Mouse (Mus musculus) heart, adult 2 months (tissue): ENCODE data around the gene Rgl1. TPM values are rescaled to one million over a fixed set of nuclear protein-coding genes. Genes with fewer than 3 reads are reported as not detected.

Source experiments
- DNase-seq, 2 experiments: peaks; one replicate each; pipeline ENCODE4 v3.0.0; 2021
- H3K27ac ChIP-seq: fragments of 200-600 bp; 2 replicates; pipeline ENCODE4 v1.8.1; 2022
- H3K27me3 ChIP-seq: fragments of 200-500 bp; 2 replicates; pipeline ENCODE4 v1.6.1; 2012; ENCODE audit warnings: mild to moderate bottlenecking, low read length, inconsistent platforms, mixed read lengths; ENCODE audit not compliant: control insufficient read depth, insufficient read depth
- H3K36me3 ChIP-seq: fragments of 200-500 bp; 2 replicates; pipeline ENCODE4 v1.6.1; 2012; ENCODE audit warnings: low read length, inconsistent platforms; ENCODE audit not compliant: control insufficient read depth, insufficient read depth
- H3K4me1 ChIP-seq: fragments of 200-500 bp; 2 replicates; pipeline ENCODE4 v1.6.1; 2011; ENCODE audit warnings: low read length; ENCODE audit not compliant: control insufficient read depth, insufficient read depth
- H3K4me3 ChIP-seq: fragments of 200-600 bp; 2 replicates; pipeline ENCODE4 v1.8.1; 2022
- H3K79me2 ChIP-seq: fragments of 200-500 bp; replicated peaks from 2 replicates; pipeline ENCODE4 v1.6.1; 2012; ENCODE audit warnings: mild to moderate bottlenecking, inconsistent platforms, low read length, moderate library complexity, mixed read lengths; ENCODE audit not compliant: control insufficient read depth, insufficient read depth
- H3K9ac ChIP-seq: fragments of 200-500 bp; 2 replicates; pipeline ENCODE4 v1.6.1; 2012; ENCODE audit warnings: low read depth, mild to moderate bottlenecking, control low read depth, inconsistent platforms, low read length, mixed read lengths
- CTCF ChIP-seq: fragments of 200-600 bp; IDR thresholded peaks from 2 replicates; pipeline ENCODE4 v1.8.1; 2022; ENCODE audit warnings: antibody characterized with exemption, mild to moderate bottlenecking, moderate library complexity
- EP300 ChIP-seq: fragments of 200-500 bp; IDR thresholded peaks from 2 replicates; pipeline ENCODE4 v1.6.1; 2011; ENCODE audit warnings: low read depth, low read length, control low read depth; ENCODE audit not compliant: insufficient read depth
- POLR2A ChIP-seq: fragments of 200-500 bp; IDR thresholded peaks from 2 replicates; pipeline ENCODE4 v1.6.1; 2011; ENCODE audit warnings: mild to moderate bottlenecking, low read depth, low read length, control low read depth; ENCODE audit not compliant: insufficient read depth
- WGBS: fragments of 180-500 bp; shearing (Covaris S2); methylation state at CpG from one replicate; pipeline ENCODE4 v1.1.7; 2018; 5-methylcytosine and 5-hydroxymethylcytosine counted together
- intact Hi-C: fragments of 180-260 bp; cut with DNase I; formaldehyde crosslinking; loops from one replicate; pipeline ENCODE4 v1.15.1; 2025
- polyA plus RNA-seq: library from polyadenylated mRNA; depleted of rRNA; stranded (reverse); fragments of >200 nt; gene quantifications from 2 replicates; pipeline ENCODE4 v1.2.3, GENCODE M21; 2012
- total RNA-seq, 2 experiments: library from RNA; stranded (reverse); gene quantifications; 2 replicates each; pipeline ENCODE4 v1.2.3; 2021

Gene Rgl1
- total and polyA plus RNA-seq, 3 experiments: 14.9 to 33.2 (median 28.4) TPM

DNA sequence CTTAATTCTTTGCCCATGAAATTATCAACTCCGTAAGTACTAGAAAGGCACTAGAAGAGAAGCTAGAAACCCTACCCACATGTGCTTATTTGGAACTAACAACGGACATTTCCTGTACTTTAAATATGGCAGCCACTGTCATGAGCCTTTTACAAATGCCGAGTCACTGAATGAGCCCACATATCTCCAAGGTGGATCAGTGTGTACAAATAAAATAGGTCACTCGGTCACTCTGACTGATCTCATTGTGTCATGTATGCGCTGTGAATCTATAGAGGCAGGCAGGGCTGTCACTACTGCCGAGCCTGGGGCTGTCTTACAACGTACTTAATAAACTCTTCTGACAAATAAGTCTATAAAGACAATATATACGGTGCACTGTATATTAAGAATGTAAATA is 181.2 kb downstream of the Rgl1 start:
- Histone ChIP-seq H3K27me3 (no peaks in the 10 kb centered on the region), H3K36me3 (peaks cover 46% of the 10 kb centered on the region), H3K4me3 (no peak overlapping the region), H3K27ac (peak overlapping the region; percentile 72), H3K4me1 (peaks cover 29% of the 10 kb centered on the region), H3K79me2 (peaks cover 3% of the 10 kb centered on the region; the same call in 1 of the 2 replicates), H3K9ac (no peak overlapping the region)
- TF ChIP-seq EP300 (no peak), CTCF (no peak), POLR2A (no peak)
- intact Hi-C loops: no loop called here
- WGBS: 61% methylated on average over 8 of the region's 8 CpGs
- DNase-seq: no peak

GRCm38 (mm10) chr1:152581127-152581905 is 184.8 kb downstream of the Rgl1 start:
- Histone ChIP-seq H3K36me3 (peaks cover 36% of the 10 kb centered on the region), H3K27me3 (no peaks in the 10 kb centered on the region), H3K27ac (peak overlapping the region; percentile 59), H3K4me3 (no peak overlapping the region), H3K9ac (no peak overlapping the region), H3K4me1 (peaks cover 39% of the 10 kb centered on the region), H3K79me2 (peaks cover 4% of the 10 kb centered on the region)
- 53% methylated on average over 13 of the region's 13 CpGs for WGBS
- no peak for DNase-seq
- intact Hi-C loops: no loop called here
- TF ChIP-seq EP300 (no peak), POLR2A (no peak), CTCF (no peak)

GRCm38 (mm10) chr1:152578944-152579343 is 187.2 kb downstream of the Rgl1 start:
- peak; percentile 43 to 60 for DNase-seq
- Histone ChIP-seq H3K27me3 (no peaks in the 10 kb centered on the region), H3K36me3 (peaks cover 22% of the 10 kb centered on the region), H3K9ac (no peak overlapping the region), H3K79me2 (peaks cover 6% of the 10 kb centered on the region), H3K4me3 (no peak overlapping the region), H3K27ac (peak overlapping the region; percentile 62), H3K4me1 (peaks cover 38% of the 10 kb centered on the region)
- TF ChIP-seq EP300 (0 out of 2 replicates have a peak, but pooled peaks have one; percentile 16), POLR2A (no peak)
- intact Hi-C loops: loop anchor here (2.0 to 5.0 kb wide), 2 partner anchors 22 to 43 kb away; no protein-coding TSS in a partner anchor
- WGBS: 49% methylated on average over 5 of the region's 5 CpGs

DNA sequence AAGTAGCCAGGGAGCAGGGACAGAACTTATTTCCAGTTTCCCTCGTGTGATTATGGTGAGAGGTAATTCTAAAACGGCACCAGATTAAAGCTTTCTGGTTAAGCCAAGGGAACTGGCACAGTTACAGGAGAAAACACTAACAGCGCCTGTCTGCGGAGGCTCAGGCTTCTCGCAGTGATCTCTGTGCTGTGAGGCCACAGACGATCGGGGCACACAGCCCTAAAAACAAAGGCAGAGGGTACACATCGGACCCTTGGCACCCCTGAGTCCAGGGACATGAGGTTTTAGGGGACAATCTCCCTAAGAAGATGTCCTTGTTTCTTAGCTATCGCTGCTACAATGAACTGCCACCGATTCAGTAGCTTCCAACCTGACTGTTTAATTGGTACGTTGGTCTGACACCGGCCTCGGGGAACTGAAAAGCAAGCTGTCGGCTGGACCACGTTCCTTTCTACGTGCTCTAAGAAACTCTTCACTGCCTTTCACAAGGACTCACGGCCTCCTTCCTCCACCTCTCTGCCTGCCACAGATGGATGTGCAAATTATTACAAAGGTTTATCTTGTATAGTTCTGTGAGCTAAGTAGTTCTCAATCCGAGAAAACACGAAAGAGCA is 187.9 kb downstream of the Rgl1 start:
- peak in 1 of 2 experiments; percentile 37 for DNase-seq
- 44% methylated on average over 19 of the region's 19 CpGs for WGBS
- peak overlapping the region; percentile 62 for H3K27ac ChIP-seq
- peaks cover 23% of the 10 kb centered on the region for H3K36me3 ChIP-seq
- H3K27me3 ChIP-seq: no peaks in the 10 kb centered on the region
- peak overlapping the region; percentile 62 for H3K9ac ChIP-seq
- peaks cover 6% of the 10 kb centered on the region for H3K79me2 ChIP-seq
- TF ChIP-seq CTCF: no peak
- no peak for TF ChIP-seq EP300
- TF ChIP-seq POLR2A: no peak
- intact Hi-C loops: loop anchor here (2.0 to 5.0 kb wide), 2 partner anchors 21 to 44 kb away; no protein-coding TSS in a partner anchor
- H3K4me1 ChIP-seq: peaks cover 42% of the 10 kb centered on the region
- H3K4me3 ChIP-seq: no peak overlapping the region

DNA sequence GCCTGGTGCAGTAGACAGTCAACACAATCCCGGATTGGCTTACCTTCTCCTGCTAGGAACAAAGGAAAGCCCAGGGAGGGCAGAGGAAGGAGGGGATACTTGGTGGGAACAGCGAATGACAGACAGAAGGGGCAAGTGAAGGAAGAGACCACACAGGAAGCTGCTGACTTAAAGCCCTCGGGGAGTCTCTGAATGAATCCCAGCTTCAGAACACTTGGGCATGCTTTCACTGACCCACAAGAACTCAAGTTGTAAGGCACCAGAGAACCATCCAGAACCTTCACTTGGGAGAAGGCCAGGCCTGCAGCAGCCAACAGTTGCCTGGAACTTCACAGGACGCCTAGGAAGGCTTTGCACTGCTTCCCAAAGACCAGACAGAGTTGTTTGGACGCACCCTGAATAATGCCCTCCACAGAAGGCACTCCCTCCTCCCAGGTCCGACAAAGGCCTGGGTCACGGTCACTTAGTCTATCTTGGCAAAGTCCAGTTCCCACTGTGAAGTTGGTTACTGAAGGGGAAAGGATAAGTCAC is 189.5 kb downstream of the Rgl1 start:
- 36% methylated on average over 7 of the region's 7 CpGs for WGBS

GRCm38 (mm10) chr1:152575096-152575495 is 191.1 kb downstream of the Rgl1 start:
- intact Hi-C loops: loop anchor here (5.0 kb wide), 1 partner anchor 47 kb away; no protein-coding TSS in a partner anchor
- Histone ChIP-seq H3K79me2 (peaks cover 4% of the 10 kb centered on the region), H3K27me3 (no peaks in the 10 kb centered on the region), H3K4me1 (peaks cover 41% of the 10 kb centered on the region), H3K4me3 (no peak overlapping the region), H3K27ac (no peak overlapping the region; the same call in 1 of the 2 replicates), H3K36me3 (peaks cover 12% of the 10 kb centered on the region), H3K9ac (no peak overlapping the region)
- no peak for DNase-seq
- TF ChIP-seq EP300 (no peak), CTCF (no peak), POLR2A (no peak)
- WGBS: 66% methylated on average over 5 of the region's 5 CpGs

More for the DNA sequence above, 189.5 kb downstream of the Rgl1 start:
- H3K4me3 ChIP-seq: no peak overlapping the region
- H3K36me3 ChIP-seq: peaks cover 16% of the 10 kb centered on the region
- intact Hi-C loops: loop anchor here (5.0 kb wide), 1 partner anchor 46 kb away; no protein-coding TSS in a partner anchor
- no peaks in the 10 kb centered on the region for H3K27me3 ChIP-seq
- peak overlapping the region; percentile 51 for H3K27ac ChIP-seq
- no peak overlapping the region for H3K9ac ChIP-seq
- TF ChIP-seq CTCF: no peak
- TF ChIP-seq POLR2A: no peak
- TF ChIP-seq EP300: no peak
- peaks cover 43% of the 10 kb centered on the region for H3K4me1 ChIP-seq
- H3K79me2 ChIP-seq: peaks cover 4% of the 10 kb centered on the region
- DNase-seq: no peak
